Comparison of ENCODE assay signal across 9 mouse cellular contexts in genomic region chr10:14451811-14452210, GRCm38 (mm10).
DNase-seq lines count a peak whose midpoint lies in the region; ATAC-seq and TF ChIP-seq lines count a peak whose summit lies in the region.
"Had no signal": no experiment of that assay in that cellular context is flagged by ENCODE, and none has a peak within 500 bp of the region (broad histone marks: within the 10 kb centered on the region; RNA-seq: fewer than 3 reads in every experiment).

No protein-coding gene starts in this region.

- no peak for TF ChIP-seq EP300 in stomach, postnatal 0 days (optimal IDR thresholded peaks at IDR 0.05)

- peak; percentile 72 for TF ChIP-seq CTCF in stomach, postnatal 0 days (IDR thresholded peaks at IDR 0.05; ENCODE audit: low read depth)

- WGBS in hindbrain, embryonic 13.5 days = 34% methylated on average over 3 of the region's 3 CpGs
- 37% methylated on average over 3 of the region's 3 CpGs for WGBS in hindbrain, embryonic 11.5 days
- WGBS in neural tube, embryonic 14.5 days = 24% methylated on average over 3 of the region's 3 CpGs
- 25% methylated on average over 3 of the region's 3 CpGs for WGBS in stomach, postnatal 0 days
- WGBS in kidney, embryonic 15.5 days = 27% methylated on average over 3 of the region's 3 CpGs

- ATAC-seq in hindbrain, embryonic 13.5 days (ENCODE audit: low FRiP score) = peak; percentile 66; the same call in 1 of the 2 replicates
- ATAC-seq in hindbrain, embryonic 11.5 days (ENCODE audit: low FRiP score) = no peak
- ATAC-seq in neural tube, embryonic 14.5 days (ENCODE audit: low read depth) = peak; percentile 83
- ATAC-seq in granulocyte monocyte progenitor cell, adult 5-6 weeks (replicated peaks; ENCODE audit: poor library complexity, severe bottlenecking) = peak; percentile 77
- no peak for ATAC-seq in stomach, postnatal 0 days (ENCODE audit: low FRiP score, low TSS enrichment)
- ATAC-seq in kidney, embryonic 15.5 days (replicated peaks; ENCODE audit: low FRiP score) = no peak

- H3K4me3 ChIP-seq in hindbrain, embryonic 13.5 days = no peak overlapping the region
- H3K4me3 ChIP-seq in hindbrain, embryonic 11.5 days (ENCODE audit: low read depth, low read length) = no peak overlapping the region
- no peak overlapping the region for H3K4me3 ChIP-seq in neural tube, embryonic 14.5 days (ENCODE audit: low read depth, low read length)
- H3K4me3 ChIP-seq in stomach, postnatal 0 days (ENCODE audit: low read depth, low read length) = no peak overlapping the region
- no peak overlapping the region for H3K4me3 ChIP-seq in kidney, embryonic 15.5 days (replicated peaks)

- H3K4me1 ChIP-seq in hindbrain, embryonic 13.5 days (replicated peaks) = no peaks in the 10 kb centered on the region
- H3K4me1 ChIP-seq in hindbrain, embryonic 11.5 days (replicated peaks; ENCODE audit: control insufficient read depth, insufficient read depth, low read length) = no peaks in the 10 kb centered on the region
- H3K4me1 ChIP-seq in neural tube, embryonic 14.5 days (ENCODE audit: control insufficient read depth, insufficient read depth, low read length) = no peaks in the 10 kb centered on the region
- H3K4me1 ChIP-seq in stomach, postnatal 0 days (replicated peaks; ENCODE audit: control insufficient read depth, insufficient read depth) = no peaks in the 10 kb centered on the region
- H3K4me1 ChIP-seq in kidney, embryonic 15.5 days = no peaks in the 10 kb centered on the region

- no peak for DNase-seq in hindbrain, embryonic 11.5 days (ENCODE audit: low spot score)
- DNase-seq in neural tube, embryonic 10.5 days (ENCODE audit: extremely low spot score, low spot score) = no peak
- no peak for DNase-seq in stomach, postnatal 0 days (ENCODE audit: low spot score)
- DNase-seq in spleen, postnatal 14 days (ENCODE audit: low spot score in 2 of 2) = no peak
- DNase-seq: adrenal gland, adult 2 months had no signal

- no peaks in the 10 kb centered on the region for H3K36me3 ChIP-seq in hindbrain, embryonic 13.5 days
- no peaks in the 10 kb centered on the region for H3K36me3 ChIP-seq in hindbrain, embryonic 11.5 days (ENCODE audit: control insufficient read depth, insufficient read depth, low read length)
- H3K36me3 ChIP-seq in neural tube, embryonic 14.5 days (ENCODE audit: control insufficient read depth, insufficient read depth, low read length) = no peaks in the 10 kb centered on the region
- H3K36me3 ChIP-seq in stomach, postnatal 0 days (ENCODE audit: control insufficient read depth, insufficient read depth, low read length) = no peaks in the 10 kb centered on the region
- H3K36me3 ChIP-seq in kidney, embryonic 15.5 days = no peaks in the 10 kb centered on the region

- H3K9me3 ChIP-seq in hindbrain, embryonic 13.5 days = no peaks in the 10 kb centered on the region
- H3K9me3 ChIP-seq in hindbrain, embryonic 11.5 days (ENCODE audit: control insufficient read depth, low read length) = no peaks in the 10 kb centered on the region
- H3K9me3 ChIP-seq in neural tube, embryonic 14.5 days (ENCODE audit: control insufficient read depth, low read length) = no peaks in the 10 kb centered on the region
- H3K9me3 ChIP-seq in stomach, postnatal 0 days (ENCODE audit: control insufficient read depth, low read length) = no peaks in the 10 kb centered on the region
- H3K9me3 ChIP-seq in kidney, embryonic 15.5 days (replicated peaks) = no peaks in the 10 kb centered on the region

- H3K27me3 ChIP-seq in hindbrain, embryonic 13.5 days = no peaks in the 10 kb centered on the region
- no peaks in the 10 kb centered on the region for H3K27me3 ChIP-seq in hindbrain, embryonic 11.5 days (ENCODE audit: control insufficient read depth, insufficient read depth, low read length)
- no peaks in the 10 kb centered on the region for H3K27me3 ChIP-seq in neural tube, embryonic 14.5 days (ENCODE audit: control insufficient read depth, insufficient read depth, low read length)
- no peaks in the 10 kb centered on the region for H3K27me3 ChIP-seq in stomach, postnatal 0 days (ENCODE audit: control insufficient read depth, insufficient read depth, low read length)
- no peaks in the 10 kb centered on the region for H3K27me3 ChIP-seq in kidney, embryonic 15.5 days

- H3K4me2 ChIP-seq in hindbrain, embryonic 13.5 days = no peak overlapping the region
- H3K4me2 ChIP-seq in hindbrain, embryonic 11.5 days (replicated peaks; ENCODE audit: low read depth, low read length) = no peak overlapping the region
- H3K4me2 ChIP-seq in neural tube, embryonic 14.5 days (ENCODE audit: low read depth, low read length) = no peak overlapping the region
- no peak overlapping the region for H3K4me2 ChIP-seq in stomach, postnatal 0 days (replicated peaks; ENCODE audit: low read depth)
- no peak overlapping the region for H3K4me2 ChIP-seq in kidney, embryonic 15.5 days

- no peak overlapping the region for H3K27ac ChIP-seq in hindbrain, embryonic 13.5 days
- no peak overlapping the region for H3K27ac ChIP-seq in hindbrain, embryonic 11.5 days (ENCODE audit: low read depth, low read length)
- H3K27ac ChIP-seq in neural tube, embryonic 14.5 days (ENCODE audit: low read depth, low read length) = no peak overlapping the region
- H3K27ac ChIP-seq in stomach, postnatal 0 days (replicated peaks) = no peak overlapping the region
- H3K27ac ChIP-seq in kidney, embryonic 15.5 days = no peak overlapping the region

- H3K9ac ChIP-seq in hindbrain, embryonic 13.5 days = no peak overlapping the region
- H3K9ac ChIP-seq in hindbrain, embryonic 11.5 days (ENCODE audit: low read depth, low read length) = no peak overlapping the region
- no peak overlapping the region for H3K9ac ChIP-seq in neural tube, embryonic 14.5 days (replicated peaks; ENCODE audit: low read depth, low read length)
- H3K9ac ChIP-seq in stomach, postnatal 0 days (ENCODE audit: low read length) = no peak overlapping the region
- H3K9ac ChIP-seq in kidney, embryonic 15.5 days = no peak overlapping the region

Comparison
In these comparisons a context has a peak if more than half of its experiments do, and no peak if none do; other contexts are left out.
1. ATAC-seq: peak in hindbrain, embryonic 13.5 days (single experiment), neural tube, embryonic 14.5 days (single experiment) and granulocyte monocyte progenitor cell, adult 5-6 weeks (single experiment); none in hindbrain, embryonic 11.5 days (single experiment), stomach, postnatal 0 days (single experiment) and kidney, embryonic 15.5 days (single experiment).